Mouse (Mus musculus): ENCODE results near the gene Dus4l. TPM values are rescaled to one million over a fixed set of nuclear protein-coding genes. Genes with fewer than 3 reads are reported as not detected.

The Dus4l gene
- polyA plus RNA-seq, 1 experiment from 2014 or later = 11.2 TPM

Other genes starting within 250 kb of the Dus4l start
- gene Cbll1, start 155.2 kb downstream of the Dus4l start, polyA plus RNA-seq (2015; fragmentation: Nextera tagmentation; extraction: Ambion mirVana) = 14.7 and 15.9 TPM in 2 replicates
- 0.05 TPM in 1 of 2 replicates, not detected in the other for gene Slc26a4, start 94.9 kb downstream of the Dus4l start, polyA plus RNA-seq (2015; fragmentation: Nextera tagmentation; extraction: Ambion mirVana)
- 27.1 and 30.0 TPM in 2 replicates for gene Bcap29, start 20.2 kb downstream of the Dus4l start, polyA plus RNA-seq (2015; fragmentation: Nextera tagmentation; extraction: Ambion mirVana)
- gene Cog5, start within 50 bp of the Dus4l start, polyA plus RNA-seq (2015; fragmentation: Nextera tagmentation; extraction: Ambion mirVana) = 24.2 and 27.6 TPM in 2 replicates
- gene Gpr22, start 59.1 kb upstream of the Dus4l start, polyA plus RNA-seq (2015; fragmentation: Nextera tagmentation; extraction: Ambion mirVana) = 6.6 and 8.7 TPM in 2 replicates